Mouse (Mus musculus): ENCODE measurements at regions not wholly inside any gene's neighbourhood (a gene's known extent, or its start where the extent isn't known, plus 50 kb on each side); places are given as distances from the start of the nearest gene placed in this dataset.

- Histone ChIP-seq H3K9ac (ENCODE audit: low read length) (no peak overlapping the region), H3K4me3 (replicated peaks; ENCODE audit: low read length) (no peak overlapping the region), H3K4me2 (ENCODE audit: low read depth, low read length) (no peak overlapping the region), H3K36me3 (ENCODE audit: control insufficient read depth, insufficient read depth, low read length) (no peaks in the 10 kb centered on the region), H3K27me3 (ENCODE audit: control insufficient read depth, insufficient read depth, low read length) (no peaks in the 10 kb centered on the region), H3K4me1 (ENCODE audit: control insufficient read depth, insufficient read depth, low read length) (no peaks in the 10 kb centered on the region), H3K9me3 (replicated peaks; ENCODE audit: control insufficient read depth, low read length) (no peaks in the 10 kb centered on the region), H3K27ac (ENCODE audit: low read length) (no peak overlapping the region)
- no peak for ATAC-seq (ENCODE audit: insufficient read depth, low FRiP score)
- 66% methylated on average over 5 of the region's 5 CpGs for WGBS
These were observed 646.5 kb downstream of the Bcl11a start for GRCm38 (mm10) chr11:24724259-24724937.

- Histone ChIP-seq H3K9me3 (replicated peaks; ENCODE audit: control insufficient read depth, low read length) (no peaks in the 10 kb centered on the region), H3K4me1 (ENCODE audit: control insufficient read depth, insufficient read depth, low read length) (no peaks in the 10 kb centered on the region), H3K27ac (ENCODE audit: low read length) (no peak overlapping the region), H3K36me3 (ENCODE audit: control insufficient read depth, insufficient read depth, low read length) (no peaks in the 10 kb centered on the region), H3K4me3 (replicated peaks; ENCODE audit: low read length) (no peak overlapping the region), H3K4me2 (ENCODE audit: low read depth, low read length) (no peak overlapping the region), H3K27me3 (ENCODE audit: control insufficient read depth, insufficient read depth, low read length) (no peaks in the 10 kb centered on the region), H3K9ac (ENCODE audit: low read length) (no peak overlapping the region)
- 58% methylated on average over 3 of the region's 3 CpGs for WGBS
- no peak for ATAC-seq (ENCODE audit: insufficient read depth, low FRiP score)
These were observed 648.5 kb downstream of the Bcl11a start for GRCm38 (mm10) chr11:24726331-24726730.

GRCm38 (mm10) chr11:24727404-24727803, 649.5 kb downstream of the Bcl11a start:
- Histone ChIP-seq H3K36me3 (ENCODE audit: control insufficient read depth, insufficient read depth, low read length) (no peaks in the 10 kb centered on the region), H3K4me1 (ENCODE audit: control insufficient read depth, insufficient read depth, low read length) (no peaks in the 10 kb centered on the region), H3K4me3 (replicated peaks; ENCODE audit: low read length) (no peak overlapping the region), H3K27ac (ENCODE audit: low read length) (no peak overlapping the region), H3K4me2 (ENCODE audit: low read depth, low read length) (no peak overlapping the region), H3K9me3 (replicated peaks; ENCODE audit: control insufficient read depth, low read length) (no peaks in the 10 kb centered on the region), H3K27me3 (ENCODE audit: control insufficient read depth, insufficient read depth, low read length) (no peaks in the 10 kb centered on the region), H3K9ac (ENCODE audit: low read length) (no peak overlapping the region)
- ATAC-seq (ENCODE audit: insufficient read depth, low FRiP score) = no peak
- WGBS = 31% methylated on average over 1 of the region's 1 CpGs

GRCm38 (mm10) chr11:24731431-24731830, 653.6 kb downstream of the Bcl11a start:
- Histone ChIP-seq H3K36me3 (ENCODE audit: control insufficient read depth, insufficient read depth, low read length) (no peaks in the 10 kb centered on the region), H3K9me3 (replicated peaks; ENCODE audit: control insufficient read depth, low read length) (no peaks in the 10 kb centered on the region), H3K4me3 (replicated peaks; ENCODE audit: low read length) (no peak overlapping the region), H3K4me2 (ENCODE audit: low read depth, low read length) (no peak overlapping the region), H3K27me3 (ENCODE audit: control insufficient read depth, insufficient read depth, low read length) (no peaks in the 10 kb centered on the region), H3K27ac (ENCODE audit: low read length) (no peak overlapping the region), H3K9ac (ENCODE audit: low read length) (no peak overlapping the region), H3K4me1 (ENCODE audit: control insufficient read depth, insufficient read depth, low read length) (no peaks in the 10 kb centered on the region)
- ATAC-seq (ENCODE audit: insufficient read depth, low FRiP score) = no peak
- 10% methylated on average over 1 of the region's 1 CpGs for WGBS

- H3K4me1 ChIP-seq (ENCODE audit: control insufficient read depth, insufficient read depth, low read length) = peaks cover 7% of the 10 kb centered on the region; the same call in 1 of the 2 replicates
- H3K9ac ChIP-seq (ENCODE audit: low read length) = peak overlapping the region; percentile 48; the same call in 1 of the 2 replicates
- no peak for ATAC-seq (ENCODE audit: insufficient read depth, low FRiP score)
- no peaks in the 10 kb centered on the region for H3K9me3 ChIP-seq (replicated peaks; ENCODE audit: control insufficient read depth, low read length)
- H3K27me3 ChIP-seq (ENCODE audit: control insufficient read depth, insufficient read depth, low read length) = no peaks in the 10 kb centered on the region
- H3K36me3 ChIP-seq (ENCODE audit: control insufficient read depth, insufficient read depth, low read length) = no peaks in the 10 kb centered on the region
- H3K4me2 ChIP-seq (ENCODE audit: low read depth, low read length) = peak overlapping the region; percentile 55
- 7% methylated on average over 14 of the region's 14 CpGs for WGBS
- H3K4me3 ChIP-seq (replicated peaks; ENCODE audit: low read length) = peak overlapping the region; percentile 33
- H3K27ac ChIP-seq (ENCODE audit: low read length) = no peak overlapping the region
These were observed 661.9 kb downstream of the Bcl11a start for GRCm38 (mm10) chr11:24739710-24740255.

GRCm38 (mm10) chr11:24740466-24740865, 662.6 kb downstream of the Bcl11a start:
- Histone ChIP-seq H3K4me3 (replicated peaks; ENCODE audit: low read length) (no peak overlapping the region), H3K9me3 (replicated peaks; ENCODE audit: control insufficient read depth, low read length) (no peaks in the 10 kb centered on the region), H3K36me3 (ENCODE audit: control insufficient read depth, insufficient read depth, low read length) (no peaks in the 10 kb centered on the region), H3K27ac (ENCODE audit: low read length) (no peak overlapping the region), H3K9ac (ENCODE audit: low read length) (no peak overlapping the region), H3K4me1 (ENCODE audit: control insufficient read depth, insufficient read depth, low read length) (peaks cover 7% of the 10 kb centered on the region; the same call in 1 of the 2 replicates), H3K4me2 (ENCODE audit: low read depth, low read length) (no peak overlapping the region), H3K27me3 (ENCODE audit: control insufficient read depth, insufficient read depth, low read length) (no peaks in the 10 kb centered on the region)
- no peak for ATAC-seq (ENCODE audit: insufficient read depth, low FRiP score)
- 62% methylated on average over 2 of the region's 2 CpGs for WGBS

- peaks cover 7% of the 10 kb centered on the region; the same call in 1 of the 2 replicates for H3K4me1 ChIP-seq (ENCODE audit: control insufficient read depth, insufficient read depth, low read length)
- 64% methylated on average over 8 of the region's 8 CpGs for WGBS
- no peak overlapping the region for H3K4me2 ChIP-seq (ENCODE audit: low read depth, low read length)
- no peak for ATAC-seq (ENCODE audit: insufficient read depth, low FRiP score)
- H3K36me3 ChIP-seq (ENCODE audit: control insufficient read depth, insufficient read depth, low read length) = no peaks in the 10 kb centered on the region
- H3K27me3 ChIP-seq (ENCODE audit: control insufficient read depth, insufficient read depth, low read length) = no peaks in the 10 kb centered on the region
- H3K9ac ChIP-seq (ENCODE audit: low read length) = no peak overlapping the region
- H3K4me3 ChIP-seq (replicated peaks; ENCODE audit: low read length) = no peak overlapping the region
- no peaks in the 10 kb centered on the region for H3K9me3 ChIP-seq (replicated peaks; ENCODE audit: control insufficient read depth, low read length)
- no peak overlapping the region for H3K27ac ChIP-seq (ENCODE audit: low read length)
These were observed 664.7 kb downstream of the Bcl11a start for GRCm38 (mm10) chr11:24742561-24742960.

- Histone ChIP-seq H3K9me3 (replicated peaks; ENCODE audit: control insufficient read depth, low read length) (no peaks in the 10 kb centered on the region), H3K36me3 (ENCODE audit: control insufficient read depth, insufficient read depth, low read length) (no peaks in the 10 kb centered on the region), H3K9ac (ENCODE audit: low read length) (no peak overlapping the region), H3K4me2 (ENCODE audit: low read depth, low read length) (no peak overlapping the region), H3K4me3 (replicated peaks; ENCODE audit: low read length) (no peak overlapping the region), H3K27ac (ENCODE audit: low read length) (no peak overlapping the region), H3K4me1 (ENCODE audit: control insufficient read depth, insufficient read depth, low read length) (peaks cover 7% of the 10 kb centered on the region; the same call in 1 of the 2 replicates), H3K27me3 (ENCODE audit: control insufficient read depth, insufficient read depth, low read length) (no peaks in the 10 kb centered on the region)
- no peak for ATAC-seq (ENCODE audit: insufficient read depth, low FRiP score)
- WGBS = 61% methylated on average over 1 of the region's 1 CpGs
These were observed 665.6 kb downstream of the Bcl11a start for GRCm38 (mm10) chr11:24743439-24743838.

GRCm38 (mm10) chr11:24745841-24746240, 668.0 kb downstream of the Bcl11a start:
- WGBS = 57% methylated on average over 4 of the region's 4 CpGs
- no peak for ATAC-seq (ENCODE audit: insufficient read depth, low FRiP score)
- 0 out of 2 replicates have a peak, but pooled peaks cover 4% of the 10 kb centered on the region for H3K4me1 ChIP-seq (ENCODE audit: control insufficient read depth, insufficient read depth, low read length)
- no peak overlapping the region for H3K4me2 ChIP-seq (ENCODE audit: low read depth, low read length)
- H3K36me3 ChIP-seq (ENCODE audit: control insufficient read depth, insufficient read depth, low read length) = no peaks in the 10 kb centered on the region
- H3K4me3 ChIP-seq (replicated peaks; ENCODE audit: low read length) = no peak overlapping the region
- no peaks in the 10 kb centered on the region for H3K27me3 ChIP-seq (ENCODE audit: control insufficient read depth, insufficient read depth, low read length)
- no peaks in the 10 kb centered on the region for H3K9me3 ChIP-seq (replicated peaks; ENCODE audit: control insufficient read depth, low read length)
- no peak overlapping the region for H3K9ac ChIP-seq (ENCODE audit: low read length)
- no peak overlapping the region for H3K27ac ChIP-seq (ENCODE audit: low read length)
